Mouse (Mus musculus) heart, adult 2 months (tissue): ENCODE measurements around the gene Krcc1. TPM values are rescaled to one million over a fixed set of nuclear protein-coding genes. Genes with fewer than 3 reads are reported as not detected.

Experiments
- DNase-seq, 2 experiments: peaks; one replicate each; pipeline ENCODE4 v3.0.0; 2021
- H3K27ac ChIP-seq: fragments of 200-600 bp; 2 replicates; pipeline ENCODE4 v1.8.1; 2022
- H3K27me3 ChIP-seq: fragments of 200-500 bp; 2 replicates; pipeline ENCODE4 v1.6.1; 2012; ENCODE audit warnings: mild to moderate bottlenecking, low read length, inconsistent platforms, mixed read lengths; ENCODE audit not compliant: control insufficient read depth, insufficient read depth
- H3K36me3 ChIP-seq: fragments of 200-500 bp; 2 replicates; pipeline ENCODE4 v1.6.1; 2012; ENCODE audit warnings: low read length, inconsistent platforms; ENCODE audit not compliant: control insufficient read depth, insufficient read depth
- H3K4me1 ChIP-seq: fragments of 200-500 bp; 2 replicates; pipeline ENCODE4 v1.6.1; 2011; ENCODE audit warnings: low read length; ENCODE audit not compliant: control insufficient read depth, insufficient read depth
- H3K4me3 ChIP-seq: fragments of 200-600 bp; 2 replicates; pipeline ENCODE4 v1.8.1; 2022
- H3K79me2 ChIP-seq: fragments of 200-500 bp; replicated peaks from 2 replicates; pipeline ENCODE4 v1.6.1; 2012; ENCODE audit warnings: mild to moderate bottlenecking, inconsistent platforms, low read length, moderate library complexity, mixed read lengths; ENCODE audit not compliant: control insufficient read depth, insufficient read depth
- H3K9ac ChIP-seq: fragments of 200-500 bp; 2 replicates; pipeline ENCODE4 v1.6.1; 2012; ENCODE audit warnings: low read depth, mild to moderate bottlenecking, control low read depth, inconsistent platforms, low read length, mixed read lengths
- CTCF ChIP-seq: fragments of 200-600 bp; IDR thresholded peaks from 2 replicates; pipeline ENCODE4 v1.8.1; 2022; ENCODE audit warnings: antibody characterized with exemption, mild to moderate bottlenecking, moderate library complexity
- EP300 ChIP-seq: fragments of 200-500 bp; IDR thresholded peaks from 2 replicates; pipeline ENCODE4 v1.6.1; 2011; ENCODE audit warnings: low read depth, low read length, control low read depth; ENCODE audit not compliant: insufficient read depth
- POLR2A ChIP-seq: fragments of 200-500 bp; IDR thresholded peaks from 2 replicates; pipeline ENCODE4 v1.6.1; 2011; ENCODE audit warnings: mild to moderate bottlenecking, low read depth, low read length, control low read depth; ENCODE audit not compliant: insufficient read depth
- WGBS: fragments of 180-500 bp; shearing (Covaris S2); methylation state at CpG from one replicate; pipeline ENCODE4 v1.1.7; 2018; 5-methylcytosine and 5-hydroxymethylcytosine counted together
- intact Hi-C: fragments of 180-260 bp; cut with DNase I; formaldehyde crosslinking; loops from one replicate; pipeline ENCODE4 v1.15.1; 2025
- polyA plus RNA-seq: library from polyadenylated mRNA; depleted of rRNA; stranded (reverse); fragments of >200 nt; gene quantifications from 2 replicates; pipeline ENCODE4 v1.2.3, GENCODE M21; 2012
- total RNA-seq, 2 experiments: library from RNA; stranded (reverse); gene quantifications; 2 replicates each; pipeline ENCODE4 v1.2.3; 2021

Gene Krcc1
- total and polyA plus RNA-seq, 3 experiments = 10.2 to 63.5 (median 56.1) TPM

GRCm38 (mm10) chr6:71274621-71275020 is 3.1 kb downstream of the Krcc1 start:
- H3K27ac ChIP-seq = no peak overlapping the region
- H3K4me1 ChIP-seq = peaks cover 4% of the 10 kb centered on the region
- no peak overlapping the region for H3K9ac ChIP-seq
- H3K79me2 ChIP-seq = 0 out of 2 replicates have a peak, but pooled peaks cover 2% of the 10 kb centered on the region
- WGBS = 97% methylated on average over 1 of the region's 1 CpGs
- H3K36me3 ChIP-seq = peaks cover 13% of the 10 kb centered on the region
- H3K4me3 ChIP-seq = no peak overlapping the region
- TF ChIP-seq CTCF = no peak
- TF ChIP-seq EP300 = no peak
- no peak for TF ChIP-seq POLR2A
- DNase-seq = no peak
- no peaks in the 10 kb centered on the region for H3K27me3 ChIP-seq
- intact Hi-C loops = loop anchor here (5.0 to 10.0 kb wide), 2 partner anchors 110 to 223 kb away; no protein-coding TSS in a partner anchor

GRCm38 (mm10) chr6:71279418-71279817 is 7.9 kb downstream of the Krcc1 start:
- intact Hi-C loops = loop anchor here (10.0 kb wide), 1 partner anchor 115 kb away; no protein-coding TSS in a partner anchor
- WGBS = 22% methylated on average over 1 of the region's 1 CpGs

GRCm38 (mm10) chr6:71293509-71293908 is 22.0 kb downstream of the Krcc1 start:
- H3K4me1 ChIP-seq = no peaks in the 10 kb centered on the region
- no peak overlapping the region for H3K4me3 ChIP-seq
- DNase-seq = peak; percentile 40 to 50
- TF ChIP-seq POLR2A = no peak
- TF ChIP-seq EP300 = no peak
- no peak for TF ChIP-seq CTCF
- no peak overlapping the region for H3K9ac ChIP-seq
- no peaks in the 10 kb centered on the region for H3K79me2 ChIP-seq
- H3K36me3 ChIP-seq = no peaks in the 10 kb centered on the region
- intact Hi-C loops = loop anchor here (5.0 kb wide), 2 partner anchors 104 to 126 kb away; no protein-coding TSS in a partner anchor
- no peaks in the 10 kb centered on the region for H3K27me3 ChIP-seq
- WGBS = 57% methylated on average over 14 of the region's 14 CpGs
- H3K27ac ChIP-seq = peak overlapping the region; percentile 43; the same call in 1 of the 2 replicates

More at GRCm38 (mm10) chr6:71279418-71279817, 7.9 kb downstream of the Krcc1 start:
- H3K4me3 ChIP-seq = no peak overlapping the region
- H3K4me1 ChIP-seq = no peaks in the 10 kb centered on the region
- no peak overlapping the region for H3K9ac ChIP-seq
- 0 out of 2 replicates have a peak, but pooled peaks cover under 1% of the 10 kb centered on the region for H3K79me2 ChIP-seq
- no peak overlapping the region for H3K27ac ChIP-seq
- DNase-seq = no peak
- peaks cover 6% of the 10 kb centered on the region for H3K36me3 ChIP-seq
- no peak for TF ChIP-seq EP300
- TF ChIP-seq CTCF = peak; percentile 20; the same call in 1 of the 2 replicates
- H3K27me3 ChIP-seq = no peaks in the 10 kb centered on the region

GRCm38 (mm10) chr6:71295303-71295702 is 23.8 kb downstream of the Krcc1 start:
- H3K36me3 ChIP-seq = no peaks in the 10 kb centered on the region
- no peaks in the 10 kb centered on the region for H3K79me2 ChIP-seq
- H3K27ac ChIP-seq = no peak overlapping the region
- no peak for DNase-seq
- no peak overlapping the region for H3K4me3 ChIP-seq
- no peaks in the 10 kb centered on the region for H3K4me1 ChIP-seq
- TF ChIP-seq POLR2A = no peak
- TF ChIP-seq CTCF = peak; percentile 41
- H3K27me3 ChIP-seq = no peaks in the 10 kb centered on the region
- intact Hi-C loops = no loop called here
- WGBS = 68% methylated on average over 6 of the region's 6 CpGs
- no peak overlapping the region for H3K9ac ChIP-seq

- TF ChIP-seq CTCF (no peak), EP300 (no peak), POLR2A (no peak)
- H3K79me2 ChIP-seq = no peaks in the 10 kb centered on the region
- intact Hi-C loops = no loop called here
Observed at GRCm38 (mm10) chr6:71298051-71298450, 26.6 kb downstream of the Krcc1 start.

GRCm38 (mm10) chr6:71298751-71299150 is 27.3 kb downstream of the Krcc1 start:
- WGBS = 55% methylated on average over 3 of the region's 3 CpGs
- no peak for DNase-seq

More at GRCm38 (mm10) chr6:71298051-71298450, 26.6 kb downstream of the Krcc1 start:
- H3K4me3 ChIP-seq = no peak overlapping the region
- H3K9ac ChIP-seq = no peak overlapping the region
- 64% methylated on average over 2 of the region's 2 CpGs for WGBS
- no peaks in the 10 kb centered on the region for H3K36me3 ChIP-seq
- no peaks in the 10 kb centered on the region for H3K27me3 ChIP-seq
- H3K4me1 ChIP-seq = no peaks in the 10 kb centered on the region
- DNase-seq = no peak
- H3K27ac ChIP-seq = no peak overlapping the region

More at GRCm38 (mm10) chr6:71298751-71299150, 27.3 kb downstream of the Krcc1 start:
- Histone ChIP-seq H3K4me1 (no peaks in the 10 kb centered on the region), H3K27me3 (no peaks in the 10 kb centered on the region), H3K9ac (no peak overlapping the region), H3K4me3 (no peak overlapping the region), H3K36me3 (no peaks in the 10 kb centered on the region), H3K79me2 (no peaks in the 10 kb centered on the region), H3K27ac (no peak overlapping the region)
- TF ChIP-seq EP300 (no peak), CTCF (peak; percentile 68), POLR2A (no peak)
- intact Hi-C loops = no loop called here
